ENCODE assay signal across 15 mouse cellular contexts in genomic region chr1:58803531-58803930, GRCm38 (mm10). TPM values are rescaled to one million over a fixed set of nuclear protein-coding genes. Genes with fewer than 3 reads are reported as not detected.
DNase-seq lines count a peak whose midpoint lies in the region; ATAC-seq and TF ChIP-seq lines count a peak whose summit lies in the region.
"Had no signal": no experiment of that assay in that cellular context is flagged by ENCODE, and none has a peak within 500 bp of the region (broad histone marks: within the 10 kb centered on the region; RNA-seq: fewer than 3 reads in every experiment).

No protein-coding gene starts in this region.

- WGBS in liver, embryonic 15.5 days (ENCODE audit: insufficient replicate concordance), result 69% methylated on average over 6 of the region's 6 CpGs
- WGBS in heart, embryonic 12.5 days, result 81% methylated on average over 6 of the region's 6 CpGs
- WGBS in forebrain, embryonic 15.5 days, result 91% methylated on average over 6 of the region's 6 CpGs

- intact Hi-C loops in left cerebral cortex, postnatal 25 days (cut with DNase I), result no loop called here

- no peak for ATAC-seq in liver, embryonic 15.5 days (ENCODE audit: insufficient read depth)
- no peak for ATAC-seq in heart, embryonic 12.5 days (ENCODE audit: insufficient number of reproducible peaks, low FRiP score)
- no peak for ATAC-seq in forebrain, embryonic 15.5 days (replicated peaks)
- ATAC-seq: midbrain, embryonic 15.5 days had no signal

- H3K4me2 ChIP-seq in liver, embryonic 15.5 days, result 0 out of 2 replicates have a peak overlapping the region, but pooled peaks have one; percentile 4
- peak overlapping the region; percentile 99 for H3K4me2 ChIP-seq in CH12.LX (ENCODE audit: insufficient read depth, low read depth, poor library complexity, severe bottlenecking)
- H3K4me2 ChIP-seq in heart, embryonic 12.5 days, result no peak overlapping the region
- H3K4me2 ChIP-seq in forebrain, embryonic 15.5 days (replicated peaks), result no peak overlapping the region
- H3K4me2 ChIP-seq: limb, embryonic 13.5 days; midbrain, embryonic 15.5 days had no signal

- H3K4me1 ChIP-seq in liver, embryonic 15.5 days (replicated peaks), result peaks cover 10% of the 10 kb centered on the region; the same call in 1 of the 2 replicates
- peaks cover 7 to 16% of the 10 kb centered on the region in 2 experiments for H3K4me1 ChIP-seq in CH12.LX (ENCODE audit: control insufficient read depth in 1 of 2, insufficient read depth in 2 of 2)
- H3K4me1 ChIP-seq in cortical plate, adult 2 months (ENCODE audit: control insufficient read depth, insufficient read depth, low read length), result no peaks in the 10 kb centered on the region
- no peaks in the 10 kb centered on the region for H3K4me1 ChIP-seq in heart, embryonic 12.5 days (replicated peaks)
- H3K4me1 ChIP-seq in forebrain, embryonic 15.5 days, result no peaks in the 10 kb centered on the region
- H3K4me1 ChIP-seq: midbrain, embryonic 15.5 days had no signal

- no peak for TF ChIP-seq POLR2A in CH12.LX (IDR thresholded peaks at IDR 0.05; ENCODE audit: low read depth, low read length)
- no peak for TF ChIP-seq POLR2A in cortical plate, adult 2 months (IDR thresholded peaks at IDR 0.05; ENCODE audit: extremely low read depth, insufficient read depth, low read length)

- in situ Hi-C loops in CH12.LX (cut with MboI; ENCODE audit: low pct_ligation_motif_present, low pct_unique_long_range_greater_than_20kb, low sequenced_read_pairs), result loop anchor here (10.0 kb wide), 1 partner anchor 91 kb away; no protein-coding TSS in a partner anchor

- peaks cover 8% of the 10 kb centered on the region for H3K36me3 ChIP-seq in liver, embryonic 15.5 days (replicated peaks)
- H3K36me3 ChIP-seq in CH12.LX (replicated peaks in 1 of 2; ENCODE audit: control insufficient read depth in 1 of 2, insufficient read depth in 1 of 2, low read length in 1 of 2), result peaks cover 18 to 43% of the 10 kb centered on the region in 2 experiments
- H3K36me3 ChIP-seq in heart, embryonic 12.5 days, result peaks cover 11% of the 10 kb centered on the region
- no peaks in the 10 kb centered on the region for H3K36me3 ChIP-seq in forebrain, embryonic 15.5 days
- H3K36me3 ChIP-seq: midbrain, embryonic 15.5 days had no signal

- H3K27ac ChIP-seq in liver, embryonic 15.5 days (replicated peaks), result no peak overlapping the region
- H3K27ac ChIP-seq in CH12.LX (ENCODE audit: insufficient read depth, low read depth), result peak overlapping the region; percentile 74; the same call in 1 of the 2 replicates
- H3K27ac ChIP-seq in cortical plate, adult 2 months (ENCODE audit: insufficient read depth, low read length), result 0 out of 2 replicates have a peak overlapping the region, but pooled peaks have one; percentile 46
- no peak overlapping the region for H3K27ac ChIP-seq in heart, embryonic 12.5 days (ENCODE audit: poor library complexity, severe bottlenecking)
- H3K27ac ChIP-seq in forebrain, embryonic 15.5 days (replicated peaks), result no peak overlapping the region
- H3K27ac ChIP-seq: embryonic facial prominence, embryonic 10.5 days; limb, embryonic 13.5 days; midbrain, embryonic 15.5 days had no signal

- 0 out of 4 replicates have a peak, but pooled peaks of 1 of the 2 experiments have one; percentile 5 for TF ChIP-seq CTCF in CH12.LX (conservative IDR thresholded peaks at IDR 0.05 in 1 of 2, IDR thresholded peaks at IDR 0.05 in 1 of 2; ENCODE audit: low read depth in 2 of 2, low read length in 2 of 2)
- no peak for TF ChIP-seq CTCF in cortical plate, adult 2 months (IDR thresholded peaks at IDR 0.05; ENCODE audit: extremely low read depth, insufficient read depth, low read length)

- dilution Hi-C loops in CH12.LX (cut with MboI; ENCODE audit: extremely low pct_ligation_motif_present, extremely low pct_unique_long_range_greater_than_20kb, low sequenced_read_pairs), result no loop called here

- TF ChIP-seq EP300 in CH12.LX (IDR thresholded peaks at IDR 0.05; ENCODE audit: low read length), result no peak

- H3K79me2 ChIP-seq in CH12.LX (replicated peaks; ENCODE audit: control insufficient read depth, extremely low read depth, insufficient read depth, poor library complexity, severe bottlenecking), result peaks cover 50% of the 10 kb centered on the region

- no peak for DNase-seq in liver
- peak; percentile 44 for DNase-seq in CH12.LX (ENCODE audit: extremely low read depth)
- peak; percentile 37 for DNase-seq in naive thymus-derived CD4-positive, alpha-beta T cell, adult 2 months (ENCODE audit: low read depth)
- DNase-seq in left cerebral cortex, postnatal 25 days (ENCODE audit: low spot score in 2 of 2), result no peak
- DNase-seq: cerebellum, adult 9-10 months; heart, postnatal 14 days; layer of hippocampus, adult 9-11 months; lung, postnatal 10 days had no signal

- no peak overlapping the region for H3K4me3 ChIP-seq in liver, embryonic 15.5 days (replicated peaks)
- peak overlapping the region; percentile 59 to 72 (median 69) for H3K4me3 ChIP-seq in CH12.LX (replicated peaks in 1 of 3; ENCODE audit: low read depth in 2 of 3, low read length in 2 of 3, poor library complexity in 1 of 3)
- H3K4me3 ChIP-seq in cortical plate, adult 2 months (ENCODE audit: insufficient read depth, low read length), result no peak overlapping the region
- no peak overlapping the region for H3K4me3 ChIP-seq in heart, embryonic 12.5 days
- no peak overlapping the region for H3K4me3 ChIP-seq in forebrain, embryonic 15.5 days
- H3K4me3 ChIP-seq: embryonic facial prominence, embryonic 10.5 days; limb, embryonic 13.5 days; midbrain, embryonic 15.5 days had no signal

- no peaks in the 10 kb centered on the region for H3K27me3 ChIP-seq in liver, embryonic 15.5 days
- no peaks in the 10 kb centered on the region for H3K27me3 ChIP-seq in CH12.LX (replicated peaks)
- no peaks in the 10 kb centered on the region for H3K27me3 ChIP-seq in heart, embryonic 12.5 days (replicated peaks)
- no peaks in the 10 kb centered on the region for H3K27me3 ChIP-seq in forebrain, embryonic 15.5 days
- H3K27me3 ChIP-seq: limb, embryonic 13.5 days; midbrain, embryonic 15.5 days had no signal

- no peak overlapping the region for H3K9ac ChIP-seq in liver, embryonic 15.5 days
- H3K9ac ChIP-seq in CH12.LX (ENCODE audit: insufficient read depth, low read depth), result peak overlapping the region; percentile 96
- no peak overlapping the region for H3K9ac ChIP-seq in heart, embryonic 12.5 days
- no peak overlapping the region for H3K9ac ChIP-seq in forebrain, embryonic 15.5 days (replicated peaks)
- H3K9ac ChIP-seq: limb, embryonic 13.5 days; midbrain, embryonic 15.5 days had no signal

- no peaks in the 10 kb centered on the region for H3K9me3 ChIP-seq in liver, embryonic 15.5 days (replicated peaks)
- H3K9me3 ChIP-seq in CH12.LX (replicated peaks; ENCODE audit: low read length), result peaks cover 6% of the 10 kb centered on the region
- H3K9me3 ChIP-seq in heart, embryonic 12.5 days (replicated peaks), result peaks cover 3% of the 10 kb centered on the region; the same call in 1 of the 2 replicates
- H3K9me3 ChIP-seq in forebrain, embryonic 15.5 days, result no peaks in the 10 kb centered on the region
- H3K9me3 ChIP-seq: embryonic facial prominence, embryonic 10.5 days; midbrain, embryonic 15.5 days had no signal

- TF ChIP-seq RAD21 in CH12.LX (IDR thresholded peaks at IDR 0.05; ENCODE audit: low read depth, low read length), result no peak

TF ChIP-seq in CH12.LX, 34 proteins besides CTCF, POLR2A, EP300 and RAD21:
- TF ChIP-seq ETS1 (conservative IDR thresholded peaks at IDR 0.05; ENCODE audit: low read depth, low read length) (no peak), USF1 (IDR thresholded peaks at IDR 0.05; ENCODE audit: low read depth, low read length) (no peak), RCOR1 (conservative IDR thresholded peaks at IDR 0.05; ENCODE audit: low read depth, low read length) (no peak), HCFC1 (IDR thresholded peaks at IDR 0.05; ENCODE audit: low read depth, low read length) (no peak), USF2 (conservative IDR thresholded peaks at IDR 0.05; ENCODE audit: low read depth, low read length) (no peak), PAX5 (IDR thresholded peaks at IDR 0.05; ENCODE audit: low read length) (no peak), UBTF (IDR thresholded peaks at IDR 0.05; ENCODE audit: low read depth, low read length) (no peak), SMC3 (IDR thresholded peaks at IDR 0.05; ENCODE audit: low read depth, low read length) (no peak), ELF1 (IDR thresholded peaks at IDR 0.05; ENCODE audit: low read depth, low read length) (no peak), MEF2A (IDR thresholded peaks at IDR 0.05; ENCODE audit: borderline replicate concordance, low read depth, low read length) (no peak), MAFK (IDR thresholded peaks at IDR 0.05; ENCODE audit: insufficient replicate concordance, low read length) (no peak), JUND (conservative IDR thresholded peaks at IDR 0.05; ENCODE audit: low read depth, low read length) (no peak), IRF4 (IDR thresholded peaks at IDR 0.05; ENCODE audit: low read depth, low read length) (no peak), MYC (IDR thresholded peaks at IDR 0.05; ENCODE audit: low read depth, low read length) (no peak), POLR2AphosphoS2 (IDR thresholded peaks at IDR 0.05; ENCODE audit: low read depth, low read length) (no peak)

RNA-seq across cellular contexts. Expression of gene Casp8, which starts 8.4 kb away (rescaled TPM):
- 13.7 and 13.8 TPM in 2 replicates for polyA plus RNA-seq in liver, embryonic 15.5 days (2015; fragmentation: Nextera tagmentation; extraction: Ambion mirVana)
- total RNA-seq in CH12.LX (2012; rRNA removed), result 36.2 and 42.6 TPM in 2 replicates
- 59.3 and 69.9 TPM in 2 replicates for total RNA-seq in CH12.LX (2014; rRNA removed)
- 53.3 and 64.9 TPM in 2 replicates for polyA plus RNA-seq in CH12.LX (2012; ENCODE audit: insufficient read length, low read depth)
- 2.3 and 3.1 TPM in 2 replicates for polyA plus RNA-seq in cortical plate, adult 2 months (2012; rRNA removed)
- polyA plus RNA-seq in heart, embryonic 12.5 days (2016; fragmentation: Nextera tagmentation; extraction: Ambion mirVana), result 20.3 and 22.2 TPM in 2 replicates
- polyA plus RNA-seq in forebrain, embryonic 15.5 days (2015; fragmentation: Nextera tagmentation; extraction: Ambion mirVana), result 4.6 and 5.6 TPM in 2 replicates
- total RNA-seq in left cerebral cortex, postnatal 25 days (2021), result 1 to 10 TPM; 2.6 to 3.4 TPM

Comparison
In these comparisons a context has a peak if more than half of its experiments do, and no peak if none do; other contexts are left out.
1. H3K27ac ChIP-seq: peak in CH12.LX (single experiment) and cortical plate, adult 2 months (single experiment); none in liver, embryonic 15.5 days (single experiment), heart, embryonic 12.5 days (single experiment) and forebrain, embryonic 15.5 days (single experiment).
2. H3K4me2 ChIP-seq: peak in liver, embryonic 15.5 days (single experiment) and CH12.LX (single experiment); none in heart, embryonic 12.5 days (single experiment) and forebrain, embryonic 15.5 days (single experiment).
3. H3K4me3 ChIP-seq: peak in CH12.LX (3 of 3); none in liver, embryonic 15.5 days (single experiment), cortical plate, adult 2 months (single experiment), heart, embryonic 12.5 days (single experiment) and forebrain, embryonic 15.5 days (single experiment).
4. DNase-seq: peak in CH12.LX (single experiment) and naive thymus-derived CD4-positive, alpha-beta T cell, adult 2 months (single experiment); none in liver (single experiment) and left cerebral cortex, postnatal 25 days (0 of 2).